In the genomic region with DNA sequence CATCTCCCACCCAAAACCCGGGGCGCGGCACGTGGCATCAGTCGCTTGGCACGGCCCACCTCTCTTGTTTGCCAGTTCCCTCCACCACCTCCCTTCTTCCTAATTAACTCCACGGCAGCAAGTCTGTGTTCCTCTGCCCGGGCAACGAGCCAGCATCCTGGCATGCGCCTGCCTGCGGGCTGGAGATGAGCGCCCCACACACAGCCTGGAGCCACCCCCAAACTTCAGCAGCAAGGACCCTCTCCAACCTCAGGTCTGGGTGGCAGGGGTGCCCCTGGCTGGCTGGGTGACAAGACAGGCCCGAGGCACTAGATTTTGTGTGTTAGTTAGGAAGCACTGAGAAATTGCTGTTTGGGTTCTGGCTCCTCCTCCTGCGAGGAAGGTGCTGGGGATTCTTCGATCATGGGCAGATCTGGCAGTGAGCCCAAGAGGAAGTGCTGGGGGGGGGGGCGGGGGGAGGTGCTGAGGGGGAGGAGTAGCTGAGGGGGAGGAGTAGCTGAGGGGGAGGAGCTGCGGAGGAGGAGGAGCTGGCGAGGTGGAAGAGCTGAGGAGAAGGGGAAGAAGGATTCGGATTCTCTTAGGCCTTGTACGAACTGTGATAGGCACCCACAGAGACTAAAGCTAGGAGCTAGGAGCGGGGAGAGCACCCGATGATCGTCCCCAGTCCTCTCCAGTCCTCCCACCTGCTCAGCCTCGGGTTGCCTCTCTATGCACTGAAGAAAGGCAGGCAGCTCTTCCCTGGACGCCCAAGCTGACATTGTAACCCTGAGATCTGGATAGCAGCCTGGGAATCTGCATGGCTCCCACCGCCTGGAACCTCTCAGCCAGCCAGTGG, we compare ENCODE assay signal across 8 mouse cellular contexts. TPM values are rescaled to one million over a fixed set of nuclear protein-coding genes. Genes with fewer than 3 reads are reported as not detected.
DNase-seq lines count a peak whose midpoint lies in the region; ATAC-seq and TF ChIP-seq lines count a peak whose summit lies in the region.

No protein-coding gene starts in this region.

- H3K4me2 ChIP-seq in hindbrain, embryonic 14.5 days (replicated peaks): peak overlapping the region; percentile 47

- H3K27me3 ChIP-seq in hindbrain, embryonic 14.5 days (ENCODE audit: control insufficient read depth, insufficient read depth, low read length): no peaks in the 10 kb centered on the region; the same call in 1 of the 2 replicates

- WGBS in hindbrain, embryonic 14.5 days: 3% methylated on average over 24 of the region's 26 CpGs

- no peaks in the 10 kb centered on the region for H3K36me3 ChIP-seq in ES-E14 (ENCODE audit: control insufficient read depth, insufficient read depth, low read length, poor library complexity, severe bottlenecking)
- H3K36me3 ChIP-seq in hindbrain, embryonic 14.5 days (replicated peaks; ENCODE audit: control insufficient read depth, insufficient read depth): no peaks in the 10 kb centered on the region

- H3K9ac ChIP-seq in ES-E14 (ENCODE audit: insufficient read depth, low read depth, low read length, poor library complexity, severe bottlenecking): peak overlapping the region; percentile 42; the same call in 1 of the 2 replicates
- H3K9ac ChIP-seq in hindbrain, embryonic 14.5 days: peak overlapping the region; percentile 34; the same call in 1 of the 2 replicates

- ATAC-seq in hindbrain, embryonic 14.5 days (ENCODE audit: low FRiP score): peak; percentile 74; the same call in 1 of the 2 replicates

- H3K4me3 ChIP-seq in ES-E14 (ENCODE audit: insufficient read depth in 1 of 2, low read depth in 1 of 2, low read length in 2 of 2, poor library complexity in 1 of 2, severe bottlenecking in 1 of 2): peak overlapping the region; percentile 42 to 63
- H3K4me3 ChIP-seq in hindbrain, embryonic 14.5 days (replicated peaks; ENCODE audit: low read length): no peak overlapping the region; the same call in 1 of the 2 replicates

- H3K27ac ChIP-seq in ES-E14 (ENCODE audit: insufficient read depth, low read depth, low read length, poor library complexity, severe bottlenecking): peak overlapping the region; percentile 49
- H3K27ac ChIP-seq in hindbrain, embryonic 14.5 days: peak overlapping the region; percentile 84

- in situ Hi-C loops in ES-E14 (cut with MboI; ENCODE audit: low sequenced_read_pairs in 2 of 2, unreplicated experiment in 2 of 2): no loop called here

- DNase-seq in ES-E14 (ENCODE audit: low read depth, low spot score): peak; percentile 59
- peak; percentile 93 for DNase-seq in cerebellum, adult 8-10 months
- peak; percentile 82 to 86 for DNase-seq in frontal cortex, postnatal 25 days (ENCODE audit: low spot score in 2 of 2)
- peak; percentile 84 for DNase-seq in hindbrain, embryonic 14.5 days (ENCODE audit: low spot score)
- DNase-seq in layer of hippocampus, postnatal 25 days (ENCODE audit: extremely low spot score in 1 of 2, low spot score in 1 of 2): peak; percentile 95
- peak; percentile 79 for DNase-seq in lung, postnatal 14 days
- peak; percentile 47 for DNase-seq in retina, embryonic 14.5 days (ENCODE audit: low spot score)
- peak; percentile 66 to 71 for DNase-seq in thymus, postnatal 36 days

- no peaks in the 10 kb centered on the region for H3K9me3 ChIP-seq in ES-E14 (ENCODE audit: control insufficient read depth, insufficient read depth, low read depth, low read length)
- H3K9me3 ChIP-seq in hindbrain, embryonic 14.5 days (ENCODE audit: control insufficient read depth, low read length): no peaks in the 10 kb centered on the region

- H3K4me1 ChIP-seq in ES-E14 (ENCODE audit: control insufficient read depth in 2 of 2, insufficient read depth in 2 of 2, low read length in 2 of 2, poor library complexity in 1 of 2): peaks cover 0 to 25% of the 10 kb centered on the region in 2 experiments; a peak in 2 of 4 replicates
- peaks cover 57% of the 10 kb centered on the region for H3K4me1 ChIP-seq in hindbrain, embryonic 14.5 days (replicated peaks; ENCODE audit: control insufficient read depth, insufficient read depth, low read length)

TF ChIP-seq in ES-E14, 5 proteins besides CTCF, POLR2A, EP300 and RAD21:
- no peak for TF ChIP-seq ZC3H11A (IDR thresholded peaks at IDR 0.05; ENCODE audit: borderline replicate concordance, low read depth, low read length)
- TF ChIP-seq MAFK (IDR thresholded peaks at IDR 0.05; ENCODE audit: insufficient read depth, low read depth, low read length): no peak
- TF ChIP-seq ZNF384 (IDR thresholded peaks at IDR 0.05; ENCODE audit: low read depth, low read length): no peak
- TF ChIP-seq CHD2 (IDR thresholded peaks at IDR 0.05; ENCODE audit: low read depth, low read length): no peak
- no peak for TF ChIP-seq HCFC1 (IDR thresholded peaks at IDR 0.05; ENCODE audit: borderline replicate concordance, insufficient read depth, low read length)

RNA-seq across cellular contexts. Expression of a gene that starts 1.3 kb away (rescaled TPM):
- total RNA-seq in ES-E14 (2012; rRNA removed): not detected in 2 replicates
- polyA plus RNA-seq in hindbrain, embryonic 14.5 days (2014; fragmentation: Nextera tagmentation; extraction: Ambion mirVana): not detected in 2 replicates
- total RNA-seq in layer of hippocampus, postnatal 25 days (2021): under 1 TPM; 0.12 to 0.26 TPM
